Comparison of ENCODE assay signal across 8 mouse cellular contexts in the genomic region with DNA sequence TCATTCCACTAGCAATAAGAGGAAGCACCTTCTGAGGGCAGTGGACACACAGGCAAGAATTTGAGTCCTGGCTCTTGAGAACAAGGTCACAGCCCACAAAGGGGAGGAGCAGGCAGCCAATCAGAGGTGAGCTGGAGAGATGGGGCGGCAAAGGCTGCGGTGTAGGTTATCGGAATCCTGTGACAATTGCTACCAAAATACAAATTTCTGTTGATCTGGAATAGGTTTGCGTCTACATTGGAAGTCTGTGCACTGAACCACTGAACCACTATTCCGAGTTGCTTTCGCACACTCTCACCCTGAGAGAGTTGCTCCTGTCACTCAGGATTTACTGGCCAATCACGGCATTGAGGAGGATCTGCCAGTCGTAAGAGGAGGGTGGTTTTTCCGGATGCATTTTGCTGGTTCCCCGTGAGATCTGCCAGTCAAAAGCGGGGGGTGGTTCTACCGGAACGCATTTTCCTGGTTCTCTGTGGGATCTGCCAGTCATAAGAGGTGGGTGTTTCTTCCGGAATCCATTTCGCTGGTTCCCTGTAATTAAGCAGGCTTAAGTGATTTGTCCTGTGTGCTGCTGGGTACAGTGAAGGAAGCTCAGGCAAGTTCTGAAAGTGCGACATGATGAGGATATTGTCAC. TPM values are rescaled to one million over a fixed set of nuclear protein-coding genes. Genes with fewer than 3 reads are reported as not detected.
A peak's percentile ranks its signal among the peaks of the same experiment; 100 is the strongest.
DNase-seq lines count a peak whose midpoint lies in the region; ATAC-seq and TF ChIP-seq lines count a peak whose summit lies in the region.
"Not testable (repeated sequence)": the region's sequence is repeated elsewhere in the genome, so short reads cannot be mapped to it uniquely, and the experiment has no call there.

No protein-coding gene starts in this region.

- peak; percentile 99 for DNase-seq in ES-E14 (ENCODE audit: low read depth, low spot score)
- DNase-seq in cerebellum, adult 11-12 months: peak; percentile 84
- peak; percentile 85 for DNase-seq in heart, postnatal 25 days (ENCODE audit: low spot score)
- peak; percentile 87 to 92 for DNase-seq in layer of hippocampus, adult 18-20 months (ENCODE audit: low spot score in 2 of 2)
- peak; percentile 82 for DNase-seq in lung, adult 2 months
- DNase-seq in thymus, adult 18-20 months: peak; percentile 73 to 85

- H3K36me3 ChIP-seq in ES-E14 (ENCODE audit: control insufficient read depth, insufficient read depth, low read length, poor library complexity, severe bottlenecking); forebrain, embryonic 15.5 days: not testable (repeated sequence)

- 0 out of 2 replicates have a peak overlapping the region, but pooled peaks have one; percentile 6 for H3K27ac ChIP-seq in ES-E14 (ENCODE audit: insufficient read depth, low read depth, low read length, poor library complexity, severe bottlenecking)
- peak overlapping the region; percentile 65 for H3K27ac ChIP-seq in forebrain, embryonic 15.5 days (replicated peaks)

- H3K9me3 ChIP-seq in ES-E14 (ENCODE audit: control insufficient read depth, insufficient read depth, low read depth, low read length); forebrain, embryonic 15.5 days: not testable (repeated sequence)

- not testable (repeated sequence) for TF ChIP-seq POLR2A in lung, adult 2 months (IDR thresholded peaks at IDR 0.05; ENCODE audit: borderline replicate concordance, extremely low read depth, low read depth, low read length)

- intact Hi-C loops in heart, postnatal 25 days (cut with DNase I): not testable (repeated sequence)

- TF ChIP-seq CTCF in lung, adult 2 months (IDR thresholded peaks at IDR 0.05; ENCODE audit: insufficient read depth, low read length): not testable (repeated sequence)

- peak overlapping the region; percentile 64 for H3K9ac ChIP-seq in ES-E14 (ENCODE audit: insufficient read depth, low read depth, low read length, poor library complexity, severe bottlenecking)
- H3K9ac ChIP-seq in forebrain, embryonic 15.5 days (replicated peaks): peak overlapping the region; percentile 43

- in situ Hi-C loops in ES-E14 (cut with MboI; ENCODE audit: low sequenced_read_pairs in 2 of 2, unreplicated experiment in 2 of 2): not testable (repeated sequence)

- 4% methylated on average over 16 of the region's 16 CpGs for WGBS in forebrain, embryonic 15.5 days
- WGBS in lung, adult 2 months: 1% methylated on average over 16 of the region's 16 CpGs

- peak; percentile 100 for ATAC-seq in forebrain, embryonic 15.5 days (replicated peaks)
- ATAC-seq in neutrophil, adult 5-6 weeks (ENCODE audit: extremely low read depth, insufficient number of reproducible peaks, low FRiP score, poor library complexity, severe bottlenecking): peak; percentile 100

- H3K4me2 ChIP-seq in forebrain, embryonic 15.5 days (replicated peaks): peak overlapping the region; percentile 50

- H3K27me3 ChIP-seq in forebrain, embryonic 15.5 days: not testable (repeated sequence)

- not testable (repeated sequence) for H3K4me1 ChIP-seq in ES-E14 (ENCODE audit: control insufficient read depth in 2 of 2, insufficient read depth in 2 of 2, low read length in 2 of 2, poor library complexity in 1 of 2); forebrain, embryonic 15.5 days; lung, adult 2 months (ENCODE audit: control insufficient read depth, insufficient read depth, low read length)

- H3K4me3 ChIP-seq in ES-E14 (ENCODE audit: insufficient read depth in 1 of 2, low read depth in 1 of 2, low read length in 2 of 2, poor library complexity in 1 of 2, severe bottlenecking in 1 of 2): peak overlapping the region; percentile 80 to 82
- peak overlapping the region; percentile 54 for H3K4me3 ChIP-seq in forebrain, embryonic 15.5 days
- H3K4me3 ChIP-seq in lung, adult 2 months (replicated peaks; ENCODE audit: extremely low read depth, low read depth, low read length): peak overlapping the region; percentile 93

TF ChIP-seq in ES-E14, 5 proteins besides CTCF, POLR2A, EP300 and RAD21:
- TF ChIP-seq CHD2 (IDR thresholded peaks at IDR 0.05; ENCODE audit: low read depth, low read length): peak; percentile 94

RNA-seq across cellular contexts. Expression of a gene that starts 59.2 kb away (rescaled TPM):
- 41.3 and 43.0 TPM in 2 replicates for total RNA-seq in ES-E14 (2012; rRNA removed)
- polyA plus RNA-seq in forebrain, embryonic 15.5 days (2015; fragmentation: Nextera tagmentation; extraction: Ambion mirVana): 3.3 and 4.1 TPM in 2 replicates
- total RNA-seq in heart, postnatal 25 days (2021): 1 to 10 TPM; 6.1 to 7.5 TPM
- 1 to 10 TPM; 5.9 to 7.7 TPM for total RNA-seq in layer of hippocampus, adult 18-20 months (2021)
- polyA plus RNA-seq in lung, adult 2 months (2012; rRNA removed): 0.27 and 0.38 TPM in 2 replicates
- 0.35 TPM in 1 of 2 replicates, not detected in the other for total RNA-seq in neutrophil, adult 5-6 weeks (2017)

Comparison
In these comparisons a context has a peak if more than half of its experiments do, and no peak if none do; other contexts are left out.
1. Peak in every context shown above with its lines: DNase-seq, ATAC-seq, H3K4me3 ChIP-seq and H3K27ac ChIP-seq.